Mouse (Mus musculus) heart, adult 2 months (tissue): ENCODE results near the gene Cyp1a2.

ENCODE experiments used
- CTCF ChIP-seq: fragments of 200-600 bp; IDR thresholded peaks from 2 replicates; pipeline ENCODE4 v1.8.1; 2022; ENCODE audit warnings: antibody characterized with exemption, mild to moderate bottlenecking, moderate library complexity
- EP300 ChIP-seq: fragments of 200-500 bp; IDR thresholded peaks from 2 replicates; pipeline ENCODE4 v1.6.1; 2011; ENCODE audit warnings: low read depth, low read length, control low read depth; ENCODE audit not compliant: insufficient read depth
- POLR2A ChIP-seq: fragments of 200-500 bp; IDR thresholded peaks from 2 replicates; pipeline ENCODE4 v1.6.1; 2011; ENCODE audit warnings: mild to moderate bottlenecking, low read depth, low read length, control low read depth; ENCODE audit not compliant: insufficient read depth

DNA sequence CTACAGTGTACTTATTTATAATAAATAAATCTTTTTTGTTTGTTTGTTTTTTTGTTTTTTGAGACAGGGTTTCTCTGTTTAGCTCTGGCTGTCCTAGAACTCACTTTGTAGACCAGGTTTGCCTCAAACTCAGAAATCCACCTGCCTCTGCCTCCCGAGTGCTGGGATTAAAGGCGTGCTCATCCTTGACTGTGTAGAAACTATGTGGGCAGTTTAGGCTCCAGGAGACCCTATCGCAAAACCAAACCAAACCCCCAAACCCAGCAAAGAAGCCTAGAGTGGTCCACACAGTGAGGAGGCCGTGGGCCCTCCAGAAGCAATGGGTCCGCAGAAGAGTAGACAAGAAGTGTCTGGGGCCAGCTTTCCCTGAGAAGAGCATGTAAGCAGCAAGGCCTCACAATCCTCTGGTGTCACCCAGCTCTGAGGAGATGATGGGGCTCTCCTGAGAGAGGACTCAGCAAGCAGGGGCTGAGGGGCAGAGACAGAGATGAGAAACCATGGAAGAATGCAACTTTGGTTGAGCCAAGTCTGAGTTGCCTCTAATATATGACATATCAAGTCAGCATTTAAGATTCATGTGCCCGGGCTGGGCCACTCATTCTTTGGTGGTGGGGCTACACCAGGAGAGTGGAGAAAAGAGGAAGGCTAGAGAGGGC lies 33.2 kb downstream of the Cyp1a2 start:
- TF ChIP-seq POLR2A, result no peak
- no peak for TF ChIP-seq CTCF
- TF ChIP-seq EP300, result no peak
